Mouse (Mus musculus): ENCODE measurements around the gene Syt13. TPM values are rescaled to one million over a fixed set of nuclear protein-coding genes. Genes with fewer than 3 reads are reported as not detected.

Gene Syt13
- polyA plus RNA-seq, 1 experiment from 2014 or later = 31.9 TPM

DNA sequence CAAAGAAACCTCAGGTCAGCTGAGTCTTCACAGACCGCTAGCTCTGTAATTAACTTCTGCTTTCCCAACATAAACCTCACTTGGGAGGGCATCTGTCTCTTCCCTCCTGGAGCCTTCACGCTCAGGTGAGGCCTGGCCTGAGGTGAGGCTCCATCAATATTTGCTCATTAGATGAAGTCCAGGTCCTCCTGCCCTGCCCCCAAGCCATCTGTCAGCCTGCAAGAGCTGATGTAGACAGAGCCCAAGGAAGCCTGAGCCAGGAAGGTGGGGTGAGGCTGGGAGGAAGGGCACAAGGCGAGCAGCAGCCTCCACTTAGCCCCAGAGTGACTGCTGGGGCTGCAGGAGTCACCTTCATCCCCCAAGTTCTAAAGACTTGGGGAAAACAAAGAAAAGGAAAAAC is 20.6 kb downstream of the Syt13 start:
- no peaks in the 10 kb centered on the region for H3K36me3 ChIP-seq (ENCODE audit: control insufficient read depth, insufficient read depth, low read length)
- no peak for ATAC-seq (ENCODE audit: low read depth)
- no peak overlapping the region for H3K9ac ChIP-seq (replicated peaks; ENCODE audit: low read depth, low read length)
- H3K4me1 ChIP-seq (ENCODE audit: control insufficient read depth, insufficient read depth, low read length) = no peaks in the 10 kb centered on the region
- no peaks in the 10 kb centered on the region for H3K27me3 ChIP-seq (ENCODE audit: control insufficient read depth, insufficient read depth, low read length)
- H3K4me2 ChIP-seq (ENCODE audit: low read depth, low read length) = no peak overlapping the region
- 65% methylated on average over 3 of the region's 3 CpGs for WGBS
- no peaks in the 10 kb centered on the region for H3K9me3 ChIP-seq (ENCODE audit: control insufficient read depth, low read length)
- H3K4me3 ChIP-seq (ENCODE audit: low read depth, low read length) = no peak overlapping the region
- no peak overlapping the region for H3K27ac ChIP-seq (ENCODE audit: low read depth, low read length)

DNA sequence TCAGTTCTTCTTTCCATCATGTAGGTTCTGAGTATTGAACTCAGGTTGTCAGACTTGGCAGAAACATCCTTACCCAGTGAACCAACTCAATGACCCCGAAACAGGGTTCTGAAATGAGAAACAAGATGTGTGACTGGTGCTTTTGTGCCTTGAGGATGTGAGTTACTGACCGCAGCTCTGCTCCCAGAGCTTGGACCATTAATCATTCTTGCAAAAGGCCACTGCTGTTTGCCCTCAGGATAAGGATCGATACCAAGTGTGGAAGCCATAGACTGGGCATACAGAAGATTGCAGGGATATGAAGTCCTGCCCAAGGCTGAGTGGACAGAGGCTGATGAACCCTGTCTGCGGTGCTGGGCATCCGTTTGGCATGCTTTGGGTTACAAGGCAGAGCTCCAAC is 23.2 kb downstream of the Syt13 start:
- no peaks in the 10 kb centered on the region for H3K36me3 ChIP-seq (ENCODE audit: control insufficient read depth, insufficient read depth, low read length)

DNA sequence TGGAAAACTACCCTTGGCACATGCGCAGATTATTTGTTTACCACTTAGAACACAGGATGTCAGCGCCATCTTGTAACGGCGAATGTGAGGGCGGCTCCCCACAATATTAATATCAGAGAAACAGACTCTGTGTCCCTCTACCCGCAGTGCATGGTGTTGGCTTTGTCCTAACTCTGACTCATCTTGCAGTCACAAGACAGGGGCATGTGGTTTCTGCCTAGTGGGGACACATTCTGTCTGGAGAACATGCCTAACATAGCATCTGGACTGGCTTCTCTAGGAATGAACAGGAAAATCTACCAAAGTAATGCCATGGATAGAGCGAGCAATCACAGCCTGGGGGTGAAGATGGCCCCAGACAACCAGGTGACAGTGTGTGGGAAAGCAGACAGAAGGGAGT is 23.9 kb downstream of the Syt13 start:
- Histone ChIP-seq H3K4me1 (ENCODE audit: control insufficient read depth, insufficient read depth, low read length) (no peaks in the 10 kb centered on the region), H3K36me3 (ENCODE audit: control insufficient read depth, insufficient read depth, low read length) (no peaks in the 10 kb centered on the region), H3K9ac (replicated peaks; ENCODE audit: low read depth, low read length) (no peak overlapping the region), H3K27me3 (ENCODE audit: control insufficient read depth, insufficient read depth, low read length) (peaks cover 4% of the 10 kb centered on the region; the same call in 1 of the 2 replicates), H3K9me3 (ENCODE audit: control insufficient read depth, low read length) (no peaks in the 10 kb centered on the region), H3K4me2 (ENCODE audit: low read depth, low read length) (no peak overlapping the region), H3K27ac (ENCODE audit: low read depth, low read length) (no peak overlapping the region), H3K4me3 (ENCODE audit: low read depth, low read length) (no peak overlapping the region)
- 98% methylated on average over 6 of the region's 7 CpGs for WGBS
- ATAC-seq (ENCODE audit: low read depth) = no peak

More for the DNA sequence above, 23.2 kb downstream of the Syt13 start:
- WGBS = 73% methylated on average over 5 of the region's 5 CpGs
- H3K4me1 ChIP-seq (ENCODE audit: control insufficient read depth, insufficient read depth, low read length) = no peaks in the 10 kb centered on the region
- H3K27me3 ChIP-seq (ENCODE audit: control insufficient read depth, insufficient read depth, low read length) = peaks cover 4% of the 10 kb centered on the region; the same call in 1 of the 2 replicates
- H3K4me3 ChIP-seq (ENCODE audit: low read depth, low read length) = no peak overlapping the region
- no peak for ATAC-seq (ENCODE audit: low read depth)
- no peak overlapping the region for H3K27ac ChIP-seq (ENCODE audit: low read depth, low read length)
- no peak overlapping the region for H3K4me2 ChIP-seq (ENCODE audit: low read depth, low read length)
- H3K9ac ChIP-seq (replicated peaks; ENCODE audit: low read depth, low read length) = no peak overlapping the region
- H3K9me3 ChIP-seq (ENCODE audit: control insufficient read depth, low read length) = no peaks in the 10 kb centered on the region

DNA sequence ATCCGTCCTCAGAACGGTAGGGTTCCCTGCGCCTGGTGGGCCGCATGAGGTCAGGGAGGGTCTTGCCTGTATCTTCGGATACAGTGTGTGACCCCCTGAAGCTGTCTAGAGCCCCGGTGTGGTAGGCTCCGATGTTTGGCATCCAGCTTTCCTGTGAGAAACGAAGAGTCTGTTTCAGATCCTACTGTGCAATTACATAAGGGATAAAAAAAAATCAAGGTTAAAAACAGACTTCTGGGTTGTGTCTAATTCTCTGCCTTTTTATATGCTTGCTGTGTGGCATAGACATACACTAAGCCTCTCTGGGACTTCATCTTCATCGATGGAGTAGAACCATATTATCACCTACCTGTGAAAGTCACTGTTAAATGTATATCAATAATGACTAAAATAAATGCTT is 26.1 kb downstream of the Syt13 start:
- H3K4me2 ChIP-seq (ENCODE audit: low read depth, low read length) = no peak overlapping the region
- no peak overlapping the region for H3K9ac ChIP-seq (replicated peaks; ENCODE audit: low read depth, low read length)
- no peaks in the 10 kb centered on the region for H3K9me3 ChIP-seq (ENCODE audit: control insufficient read depth, low read length)
- ATAC-seq (ENCODE audit: low read depth) = no peak
- H3K27me3 ChIP-seq (ENCODE audit: control insufficient read depth, insufficient read depth, low read length) = peaks cover 4% of the 10 kb centered on the region; the same call in 1 of the 2 replicates
- H3K27ac ChIP-seq (ENCODE audit: low read depth, low read length) = no peak overlapping the region
- H3K36me3 ChIP-seq (ENCODE audit: control insufficient read depth, insufficient read depth, low read length) = no peaks in the 10 kb centered on the region
- no peaks in the 10 kb centered on the region for H3K4me1 ChIP-seq (ENCODE audit: control insufficient read depth, insufficient read depth, low read length)
- H3K4me3 ChIP-seq (ENCODE audit: low read depth, low read length) = no peak overlapping the region
- WGBS = 90% methylated on average over 9 of the region's 9 CpGs

DNA sequence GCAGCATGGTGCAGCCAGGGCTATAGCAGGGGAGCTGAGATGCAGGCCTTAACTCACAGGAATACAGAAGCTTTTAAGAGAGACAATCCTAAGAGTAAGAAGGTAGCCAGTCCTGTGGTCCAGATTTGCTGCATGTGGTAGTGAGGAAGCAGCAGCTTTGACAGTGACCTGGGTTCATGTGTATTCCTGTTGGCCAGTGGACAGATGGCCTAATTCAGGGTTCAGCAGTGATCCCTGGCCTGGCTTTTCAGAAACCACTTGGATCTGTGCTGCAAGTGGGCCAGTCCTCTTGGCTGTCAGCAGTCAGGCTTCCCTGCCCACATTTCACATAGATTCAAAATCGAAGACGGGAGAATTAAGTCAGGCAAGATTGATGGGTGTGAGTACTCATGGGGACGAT is 26.6 kb downstream of the Syt13 start:
- peaks cover 4% of the 10 kb centered on the region; the same call in 1 of the 2 replicates for H3K27me3 ChIP-seq (ENCODE audit: control insufficient read depth, insufficient read depth, low read length)
- ATAC-seq (ENCODE audit: low read depth) = no peak
- no peak overlapping the region for H3K9ac ChIP-seq (replicated peaks; ENCODE audit: low read depth, low read length)
- no peaks in the 10 kb centered on the region for H3K36me3 ChIP-seq (ENCODE audit: control insufficient read depth, insufficient read depth, low read length)
- no peak overlapping the region for H3K27ac ChIP-seq (ENCODE audit: low read depth, low read length)
- 65% methylated on average over 3 of the region's 3 CpGs for WGBS
- H3K9me3 ChIP-seq (ENCODE audit: control insufficient read depth, low read length) = no peaks in the 10 kb centered on the region
- no peak overlapping the region for H3K4me3 ChIP-seq (ENCODE audit: low read depth, low read length)
- no peak overlapping the region for H3K4me2 ChIP-seq (ENCODE audit: low read depth, low read length)
- H3K4me1 ChIP-seq (ENCODE audit: control insufficient read depth, insufficient read depth, low read length) = no peaks in the 10 kb centered on the region

DNA sequence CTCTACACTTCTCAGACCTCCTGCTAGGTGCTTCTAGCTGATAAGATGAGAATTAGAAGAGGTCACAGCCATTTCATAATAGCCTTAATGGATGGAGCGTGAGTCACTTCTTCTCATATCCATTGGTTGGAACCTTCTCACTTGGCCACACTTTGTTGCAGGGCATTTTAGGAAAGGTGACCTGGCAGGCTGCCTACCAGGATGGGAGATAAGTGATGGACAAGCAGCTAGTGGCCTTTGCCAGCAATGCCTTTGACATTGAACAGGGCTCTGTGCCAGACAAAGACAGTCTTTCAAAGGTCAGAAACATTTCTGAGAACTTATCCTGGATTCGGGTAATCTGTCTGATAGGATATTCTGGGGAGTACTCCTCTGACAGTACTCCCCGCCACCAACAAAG is 28.5 kb downstream of the Syt13 start:
- no peak for ATAC-seq (ENCODE audit: low read depth)
- H3K4me3 ChIP-seq (ENCODE audit: low read depth, low read length) = no peak overlapping the region
- H3K27me3 ChIP-seq (ENCODE audit: control insufficient read depth, insufficient read depth, low read length) = peaks cover 4% of the 10 kb centered on the region; the same call in 1 of the 2 replicates

DNA sequence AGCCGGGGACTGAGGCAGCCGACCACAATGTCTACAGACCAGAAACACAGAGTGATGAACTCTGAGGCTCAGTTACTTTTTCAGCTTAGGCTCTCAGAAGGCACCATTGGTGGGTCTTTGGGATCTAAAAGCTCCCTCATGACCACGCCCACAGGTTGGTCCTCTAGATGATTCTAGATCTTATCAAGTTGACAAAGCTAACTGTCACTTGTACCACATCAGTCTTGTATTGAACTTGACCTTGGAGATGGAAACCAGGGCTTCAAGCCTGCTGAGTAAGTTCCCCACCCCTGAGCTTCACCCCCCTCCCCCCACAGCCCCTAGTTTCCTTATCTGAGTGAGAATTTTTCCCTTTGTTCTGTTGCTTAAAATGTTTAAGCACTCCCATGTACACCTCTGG is 29.5 kb downstream of the Syt13 start:
- no peak overlapping the region for H3K4me3 ChIP-seq (ENCODE audit: low read depth, low read length)
- 94% methylated on average over 3 of the region's 3 CpGs for WGBS
- no peak overlapping the region for H3K9ac ChIP-seq (replicated peaks; ENCODE audit: low read depth, low read length)
- no peak overlapping the region for H3K4me2 ChIP-seq (ENCODE audit: low read depth, low read length)
- no peaks in the 10 kb centered on the region for H3K36me3 ChIP-seq (ENCODE audit: control insufficient read depth, insufficient read depth, low read length)
- H3K27ac ChIP-seq (ENCODE audit: low read depth, low read length) = no peak overlapping the region
- H3K4me1 ChIP-seq (ENCODE audit: control insufficient read depth, insufficient read depth, low read length) = peaks cover 14% of the 10 kb centered on the region
- ATAC-seq (ENCODE audit: low read depth) = no peak
- H3K9me3 ChIP-seq (ENCODE audit: control insufficient read depth, low read length) = no peaks in the 10 kb centered on the region
- peaks cover 4% of the 10 kb centered on the region; the same call in 1 of the 2 replicates for H3K27me3 ChIP-seq (ENCODE audit: control insufficient read depth, insufficient read depth, low read length)

More for the DNA sequence above, 28.5 kb downstream of the Syt13 start:
- H3K9ac ChIP-seq (replicated peaks; ENCODE audit: low read depth, low read length) = no peak overlapping the region
- no peaks in the 10 kb centered on the region for H3K9me3 ChIP-seq (ENCODE audit: control insufficient read depth, low read length)
- peaks cover 10% of the 10 kb centered on the region for H3K4me1 ChIP-seq (ENCODE audit: control insufficient read depth, insufficient read depth, low read length)
- H3K27ac ChIP-seq (ENCODE audit: low read depth, low read length) = no peak overlapping the region
- WGBS = 90% methylated on average over 3 of the region's 3 CpGs
- no peak overlapping the region for H3K4me2 ChIP-seq (ENCODE audit: low read depth, low read length)
- H3K36me3 ChIP-seq (ENCODE audit: control insufficient read depth, insufficient read depth, low read length) = no peaks in the 10 kb centered on the region

DNA sequence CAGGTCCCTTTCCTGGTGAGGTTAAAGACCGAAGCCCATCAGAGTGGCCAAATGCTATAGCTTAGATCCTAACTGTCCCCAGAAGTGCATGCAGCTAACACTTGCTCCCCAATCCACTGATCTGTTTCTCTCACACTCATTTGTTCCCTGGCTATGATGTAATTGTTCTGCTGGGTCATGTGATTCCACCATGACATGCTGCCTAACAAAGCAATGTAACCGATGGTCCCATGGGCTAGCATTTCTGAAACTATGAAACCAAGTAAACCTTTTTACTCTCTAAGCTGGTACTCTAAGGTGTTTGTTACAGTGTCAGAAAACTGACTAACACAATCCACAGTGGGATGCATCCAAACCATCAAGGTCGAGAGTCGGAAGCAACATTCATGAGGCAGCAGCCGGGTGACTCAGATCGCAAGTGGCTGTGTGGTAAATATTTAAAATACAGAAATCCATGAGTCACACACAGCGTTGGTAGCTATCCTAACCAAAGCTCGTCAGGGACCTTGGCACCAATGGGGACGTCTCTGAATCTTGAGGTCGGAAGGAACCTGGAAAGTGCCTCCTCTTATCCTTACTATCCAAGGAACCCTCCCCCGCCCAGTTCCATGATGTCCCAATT is 30.3 kb downstream of the Syt13 start:
- Histone ChIP-seq H3K36me3 (ENCODE audit: control insufficient read depth, insufficient read depth, low read length) (no peaks in the 10 kb centered on the region), H3K27ac (ENCODE audit: low read depth, low read length) (no peak overlapping the region), H3K4me2 (ENCODE audit: low read depth, low read length) (no peak overlapping the region), H3K4me3 (ENCODE audit: low read depth, low read length) (no peak overlapping the region), H3K9me3 (ENCODE audit: control insufficient read depth, low read length) (no peaks in the 10 kb centered on the region), H3K9ac (replicated peaks; ENCODE audit: low read depth, low read length) (no peak overlapping the region), H3K27me3 (ENCODE audit: control insufficient read depth, insufficient read depth, low read length) (peaks cover 4% of the 10 kb centered on the region; the same call in 1 of the 2 replicates), H3K4me1 (ENCODE audit: control insufficient read depth, insufficient read depth, low read length) (peaks cover 14% of the 10 kb centered on the region)
- ATAC-seq (ENCODE audit: low read depth) = no peak
- WGBS = 95% methylated on average over 11 of the region's 11 CpGs

DNA sequence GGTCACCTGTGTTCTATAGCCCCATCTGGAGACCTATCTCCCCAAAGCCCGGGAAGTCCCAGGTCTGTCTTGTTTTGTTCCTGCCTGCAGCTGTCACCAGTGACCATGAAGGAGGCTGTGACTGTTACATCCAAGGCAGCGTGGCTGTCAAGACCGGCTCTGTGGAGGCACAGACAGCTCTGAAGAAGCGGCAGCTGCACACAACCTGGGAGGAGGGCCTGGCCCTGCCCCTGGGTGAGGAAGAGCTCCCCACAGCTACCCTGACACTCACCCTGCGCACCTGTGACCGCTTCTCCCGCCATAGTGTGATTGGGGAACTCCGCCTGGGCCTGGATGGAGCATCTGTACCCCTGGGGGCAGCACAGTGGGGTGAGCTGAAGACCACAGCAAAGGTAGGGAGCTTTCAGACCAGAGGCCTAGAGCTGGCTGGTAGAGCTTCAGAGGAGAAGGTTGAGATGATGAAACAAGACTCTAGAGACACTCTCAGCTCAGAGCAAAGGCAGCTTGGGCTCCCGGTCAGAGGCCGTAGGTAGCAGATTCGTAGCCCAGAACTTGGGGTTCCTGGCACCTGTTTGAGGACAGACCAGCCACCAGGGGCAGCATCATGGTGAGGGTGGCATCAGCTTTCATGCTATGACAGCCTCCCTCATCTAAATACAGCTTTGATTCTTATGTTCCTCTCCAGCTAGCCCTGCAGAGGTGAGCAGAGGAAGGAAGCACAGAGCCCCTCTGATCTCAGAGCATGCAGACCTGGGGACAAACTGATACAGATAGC is 31.1 kb downstream of the Syt13 start:
- no peak overlapping the region for H3K9ac ChIP-seq (replicated peaks; ENCODE audit: low read depth, low read length)
- 88% methylated on average over 11 of the region's 11 CpGs for WGBS
- no peak overlapping the region for H3K27ac ChIP-seq (ENCODE audit: low read depth, low read length)
- H3K27me3 ChIP-seq (ENCODE audit: control insufficient read depth, insufficient read depth, low read length) = no peaks in the 10 kb centered on the region
- no peaks in the 10 kb centered on the region for H3K9me3 ChIP-seq (ENCODE audit: control insufficient read depth, low read length)
- H3K4me2 ChIP-seq (ENCODE audit: low read depth, low read length) = no peak overlapping the region
- H3K4me1 ChIP-seq (ENCODE audit: control insufficient read depth, insufficient read depth, low read length) = peaks cover 14% of the 10 kb centered on the region
- no peak overlapping the region for H3K4me3 ChIP-seq (ENCODE audit: low read depth, low read length)
- no peak for ATAC-seq (ENCODE audit: low read depth)
- no peaks in the 10 kb centered on the region for H3K36me3 ChIP-seq (ENCODE audit: control insufficient read depth, insufficient read depth, low read length)

All from neural tube, embryonic 14.5 days (tissue).